In genomic region chr4:117605954-117606227, GRCm38 (mm10) we compare ENCODE assay signal across 19 mouse cellular contexts. TPM values are rescaled to one million over a fixed set of nuclear protein-coding genes. Genes with fewer than 3 reads are reported as not detected.
DNase-seq lines count a peak whose midpoint lies in the region; ATAC-seq and TF ChIP-seq lines count a peak whose summit lies in the region.
"Had no signal": no experiment of that assay in that cellular context is flagged by ENCODE, and none has a peak within 500 bp of the region (broad histone marks: within the 10 kb centered on the region; RNA-seq: fewer than 3 reads in every experiment).

No protein-coding gene starts in this region.

- no peaks in the 10 kb centered on the region for H3K9me3 ChIP-seq in forebrain, embryonic 12.5 days
- no peaks in the 10 kb centered on the region for H3K9me3 ChIP-seq in forebrain, postnatal 0 days (ENCODE audit: low read length)
- H3K9me3 ChIP-seq in neural tube, embryonic 13.5 days, result no peaks in the 10 kb centered on the region
- H3K9me3 ChIP-seq in limb, embryonic 10.5 days (replicated peaks), result no peaks in the 10 kb centered on the region
- no peaks in the 10 kb centered on the region for H3K9me3 ChIP-seq in midbrain, embryonic 16.5 days (replicated peaks; ENCODE audit: control insufficient read depth, low read length, poor library complexity, severe bottlenecking)
- H3K9me3 ChIP-seq in liver, embryonic 11.5 days (ENCODE audit: control insufficient read depth, low read length), result no peaks in the 10 kb centered on the region
- H3K9me3 ChIP-seq: embryonic facial prominence, embryonic 13.5 days; heart, embryonic 15.5 days; liver, embryonic 12.5 days had no signal

- H3K27me3 ChIP-seq in forebrain, embryonic 12.5 days, result no peaks in the 10 kb centered on the region
- H3K27me3 ChIP-seq in forebrain, postnatal 0 days (ENCODE audit: insufficient read depth, low read length), result no peaks in the 10 kb centered on the region
- no peaks in the 10 kb centered on the region for H3K27me3 ChIP-seq in neural tube, embryonic 13.5 days
- H3K27me3 ChIP-seq in limb, embryonic 10.5 days (ENCODE audit: low read depth, poor library complexity, severe bottlenecking), result no peaks in the 10 kb centered on the region
- no peaks in the 10 kb centered on the region for H3K27me3 ChIP-seq in midbrain, embryonic 16.5 days (ENCODE audit: control insufficient read depth, insufficient read depth, low read depth, low read length)
- no peaks in the 10 kb centered on the region for H3K27me3 ChIP-seq in liver, embryonic 11.5 days (replicated peaks; ENCODE audit: control insufficient read depth, insufficient read depth, low read length)
- H3K27me3 ChIP-seq: embryonic facial prominence, embryonic 13.5 days; heart, embryonic 15.5 days; liver, embryonic 12.5 days; Patski had no signal

- WGBS in forebrain, embryonic 12.5 days, result 50% methylated on average over 1 of the region's 1 CpGs
- WGBS in forebrain, postnatal 0 days, result 73% methylated on average over 1 of the region's 1 CpGs
- 11% methylated on average over 1 of the region's 1 CpGs for WGBS in neural tube, embryonic 13.5 days
- 62% methylated on average over 1 of the region's 1 CpGs for WGBS in limb, embryonic 10.5 days
- 12% methylated on average over 1 of the region's 1 CpGs for WGBS in midbrain, embryonic 16.5 days
- 74% methylated on average over 1 of the region's 1 CpGs for WGBS in liver, embryonic 11.5 days

- no peak overlapping the region for H3K9ac ChIP-seq in forebrain, embryonic 12.5 days
- no peak overlapping the region for H3K9ac ChIP-seq in forebrain, postnatal 0 days
- no peak overlapping the region for H3K9ac ChIP-seq in neural tube, embryonic 13.5 days
- 0 out of 2 replicates have a peak overlapping the region, but pooled peaks have one; percentile 17 for H3K9ac ChIP-seq in midbrain, embryonic 16.5 days (ENCODE audit: low read depth, low read length)
- no peak overlapping the region for H3K9ac ChIP-seq in liver, embryonic 11.5 days (ENCODE audit: low read depth, low read length)
- H3K9ac ChIP-seq: heart, embryonic 15.5 days; liver, embryonic 12.5 days had no signal

- H3K4me1 ChIP-seq in forebrain, embryonic 12.5 days, result peaks cover 31% of the 10 kb centered on the region
- H3K4me1 ChIP-seq in forebrain, postnatal 0 days (ENCODE audit: insufficient read depth), result peaks cover 4% of the 10 kb centered on the region; the same call in 1 of the 2 replicates
- H3K4me1 ChIP-seq in neural tube, embryonic 13.5 days (replicated peaks), result peaks cover 62% of the 10 kb centered on the region
- peaks cover 70% of the 10 kb centered on the region for H3K4me1 ChIP-seq in limb, embryonic 10.5 days
- peaks cover 29% of the 10 kb centered on the region for H3K4me1 ChIP-seq in midbrain, embryonic 16.5 days (ENCODE audit: control insufficient read depth, insufficient read depth, low read length)
- peaks cover 24% of the 10 kb centered on the region for H3K4me1 ChIP-seq in liver, embryonic 11.5 days (replicated peaks; ENCODE audit: control insufficient read depth, insufficient read depth, low read length)

- no peak overlapping the region for H3K4me3 ChIP-seq in forebrain, embryonic 12.5 days (replicated peaks)
- no peak overlapping the region for H3K4me3 ChIP-seq in forebrain, postnatal 0 days (ENCODE audit: low read depth, low read length)
- no peak overlapping the region for H3K4me3 ChIP-seq in neural tube, embryonic 13.5 days
- H3K4me3 ChIP-seq in limb, embryonic 10.5 days, result no peak overlapping the region
- no peak overlapping the region for H3K4me3 ChIP-seq in midbrain, embryonic 16.5 days (ENCODE audit: low read depth, low read length)
- no peak overlapping the region for H3K4me3 ChIP-seq in liver, embryonic 11.5 days (ENCODE audit: low read depth, low read length)
- H3K4me3 ChIP-seq: embryonic facial prominence, embryonic 13.5 days; heart, adult 2 months; heart, embryonic 15.5 days; liver, embryonic 12.5 days had no signal

- ATAC-seq in forebrain, embryonic 12.5 days (ENCODE audit: low FRiP score), result peak; percentile 50; the same call in 1 of the 2 replicates
- ATAC-seq in forebrain, postnatal 0 days, result no peak
- ATAC-seq in neural tube, embryonic 13.5 days (ENCODE audit: low read depth), result no peak
- peak; percentile 5; the same call in 1 of the 2 replicates for ATAC-seq in midbrain, embryonic 16.5 days
- no peak for ATAC-seq in liver, embryonic 11.5 days (replicated peaks; ENCODE audit: low FRiP score)
- ATAC-seq: CD4-positive, CD25-positive, alpha-beta regulatory T cell, adult 4 months; liver, embryonic 12.5 days; Patski had no signal

- no peak for TF ChIP-seq CTCF in forebrain, postnatal 0 days (IDR thresholded peaks at IDR 0.05; ENCODE audit: low read depth)

- peak overlapping the region; percentile 67; the same call in 1 of the 2 replicates for H3K27ac ChIP-seq in forebrain, embryonic 12.5 days
- H3K27ac ChIP-seq in forebrain, postnatal 0 days (ENCODE audit: low read depth, low read length), result no peak overlapping the region
- peak overlapping the region; percentile 81 for H3K27ac ChIP-seq in neural tube, embryonic 13.5 days (replicated peaks)
- H3K27ac ChIP-seq in limb, embryonic 10.5 days, result peak overlapping the region; percentile 59; the same call in 1 of the 2 replicates
- peak overlapping the region; percentile 78 for H3K27ac ChIP-seq in midbrain, embryonic 16.5 days (ENCODE audit: low read length)
- no peak overlapping the region for H3K27ac ChIP-seq in liver, embryonic 11.5 days (ENCODE audit: low read depth, low read length)
- H3K27ac ChIP-seq: heart, adult 2 months; heart, embryonic 15.5 days; liver, embryonic 12.5 days had no signal

- H3K36me3 ChIP-seq in forebrain, embryonic 12.5 days (replicated peaks), result peaks cover 28% of the 10 kb centered on the region
- peaks cover 18% of the 10 kb centered on the region; the same call in 1 of the 2 replicates for H3K36me3 ChIP-seq in forebrain, postnatal 0 days (ENCODE audit: insufficient read depth)
- peaks cover 7% of the 10 kb centered on the region; the same call in 1 of the 2 replicates for H3K36me3 ChIP-seq in neural tube, embryonic 13.5 days
- H3K36me3 ChIP-seq in limb, embryonic 10.5 days, result peaks cover 43% of the 10 kb centered on the region
- H3K36me3 ChIP-seq in midbrain, embryonic 16.5 days (ENCODE audit: control insufficient read depth, insufficient read depth, low read length), result no peaks in the 10 kb centered on the region
- H3K36me3 ChIP-seq in liver, embryonic 11.5 days (ENCODE audit: control insufficient read depth, insufficient read depth, low read length), result peaks cover 9% of the 10 kb centered on the region

- no peak for DNase-seq in forebrain, postnatal 0 days
- no peak for DNase-seq in neural tube, embryonic 10.5 days (ENCODE audit: extremely low spot score, low spot score)
- no peak for DNase-seq in limb, embryonic 10.5 days (ENCODE audit: low spot score)
- no peak for DNase-seq in liver, embryonic 11.5 days (ENCODE audit: low spot score)
- DNase-seq in testis, postnatal 14 days (ENCODE audit: low spot score), result no peak
- DNase-seq: adrenal gland, adult 8-10 months; gastrocnemius, postnatal 14 days; heart, adult 2 months; layer of hippocampus, postnatal 36 days; lung, adult 2 months; lung, postnatal 36 days had no signal

- no peak overlapping the region for H3K4me2 ChIP-seq in forebrain, embryonic 12.5 days
- no peak overlapping the region for H3K4me2 ChIP-seq in forebrain, postnatal 0 days (ENCODE audit: low read depth)
- H3K4me2 ChIP-seq in neural tube, embryonic 13.5 days, result no peak overlapping the region
- H3K4me2 ChIP-seq in midbrain, embryonic 16.5 days (ENCODE audit: low read length), result no peak overlapping the region
- H3K4me2 ChIP-seq in liver, embryonic 11.5 days, result no peak overlapping the region
- H3K4me2 ChIP-seq: embryonic facial prominence, embryonic 13.5 days; heart, embryonic 15.5 days; liver, embryonic 12.5 days had no signal

RNA-seq across cellular contexts. Expression of gene Eri3, which starts 55.7 kb away (rescaled TPM):
- 158 and 168 TPM in 2 replicates for polyA plus RNA-seq in forebrain, embryonic 12.5 days (2016; fragmentation: Nextera tagmentation; extraction: Ambion mirVana)
- total RNA-seq in forebrain, postnatal 0 days (2014; rRNA removed), result 269 and 276 TPM in 2 replicates
- polyA plus RNA-seq in forebrain, postnatal 0 days (2015; fragmentation: Nextera tagmentation; extraction: Ambion mirVana), result 379 and 380 TPM in 2 replicates
- polyA plus RNA-seq in neural tube, embryonic 13.5 days (2015; fragmentation: Nextera tagmentation; extraction: Ambion mirVana), result 174 and 179 TPM in 2 replicates
- 114 and 147 TPM in 2 replicates for polyA plus RNA-seq in limb, embryonic 10.5 days (2016; fragmentation: Nextera tagmentation; extraction: Ambion mirVana)
- polyA plus RNA-seq in midbrain, embryonic 16.5 days (2015; fragmentation: Nextera tagmentation; extraction: Ambion mirVana), result 256 and 282 TPM in 2 replicates
- 88.1 and 89.9 TPM in 2 replicates for polyA plus RNA-seq in liver, embryonic 11.5 days (2014; fragmentation: Nextera tagmentation; extraction: Ambion mirVana)

Comparison
In these comparisons a context has a peak if more than half of its experiments do, and no peak if none do; other contexts are left out.
1. ATAC-seq: peak in forebrain, embryonic 12.5 days (single experiment) and midbrain, embryonic 16.5 days (single experiment); none in forebrain, postnatal 0 days (single experiment), neural tube, embryonic 13.5 days (single experiment) and liver, embryonic 11.5 days (single experiment).
2. H3K27ac ChIP-seq: peak in forebrain, embryonic 12.5 days (single experiment), neural tube, embryonic 13.5 days (single experiment), limb, embryonic 10.5 days (single experiment) and midbrain, embryonic 16.5 days (single experiment); none in forebrain, postnatal 0 days (single experiment) and liver, embryonic 11.5 days (single experiment).